Mouse (Mus musculus): ENCODE data around the gene Padi6. TPM values are rescaled to one million over a fixed set of nuclear protein-coding genes. Genes with fewer than 3 reads are reported as not detected.

Padi6 gene
- 0.72 and 1.1 TPM in 2 replicates for polyA plus RNA-seq (2012; rRNA removed)

GRCm38 (mm10) chr4:140742543-140742942 lies at the start of gene Padi6:
Padi6 (minus strand) TSS chr4:140742643.
- Histone ChIP-seq H3K4me1 (ENCODE audit: control insufficient read depth, insufficient read depth, low read length) (peaks cover 6% of the 10 kb centered on the region), H3K27ac (ENCODE audit: insufficient read depth, low read length) (no peak within 1 kb of the TSS), H3K4me3 (ENCODE audit: insufficient read depth, low read length) (no peak within 1 kb of the TSS)
- TF ChIP-seq POLR2A (IDR thresholded peaks at IDR 0.05; ENCODE audit: extremely low read depth, insufficient read depth, low read length), result no peak

- Histone ChIP-seq H3K4me1 (ENCODE audit: control insufficient read depth, insufficient read depth, low read length) (no peaks in the 10 kb centered on the region), H3K4me3 (ENCODE audit: insufficient read depth, low read length) (no peak overlapping the region), H3K27ac (ENCODE audit: insufficient read depth, low read length) (no peak overlapping the region)
- no peak for TF ChIP-seq POLR2A (IDR thresholded peaks at IDR 0.05; ENCODE audit: extremely low read depth, insufficient read depth, low read length)
- TF ChIP-seq CTCF (IDR thresholded peaks at IDR 0.05; ENCODE audit: extremely low read depth, insufficient read depth, low read length), result no peak
Observed at GRCm38 (mm10) chr4:140791071-140791470, 48.6 kb upstream of the Padi6 start.

DNA sequence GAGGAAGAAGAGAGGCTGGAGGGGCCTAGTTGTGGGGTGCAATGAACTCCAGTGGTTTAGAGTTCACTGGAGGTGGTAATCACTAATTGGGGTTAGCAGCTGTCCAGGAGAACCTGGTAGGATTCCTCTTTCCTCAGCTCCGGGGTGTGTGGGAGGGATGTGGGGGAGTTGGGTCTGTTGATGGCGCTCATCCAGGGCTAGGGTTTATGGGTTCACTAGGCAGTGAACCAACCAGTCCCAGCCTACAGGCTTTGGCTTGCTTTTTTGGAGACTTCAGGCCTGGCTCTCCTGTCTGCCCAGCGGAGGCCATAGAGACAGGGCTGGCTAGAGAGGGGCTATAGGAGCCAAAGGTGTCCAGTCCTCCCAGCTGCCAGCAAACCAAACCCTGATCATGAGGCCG lies 47.5 kb upstream of the Padi6 start:
- no peak overlapping the region for H3K4me3 ChIP-seq (ENCODE audit: insufficient read depth, low read length)
- no peaks in the 10 kb centered on the region for H3K4me1 ChIP-seq (ENCODE audit: control insufficient read depth, insufficient read depth, low read length)
- no peak for TF ChIP-seq POLR2A (IDR thresholded peaks at IDR 0.05; ENCODE audit: extremely low read depth, insufficient read depth, low read length)
- TF ChIP-seq CTCF (IDR thresholded peaks at IDR 0.05; ENCODE audit: extremely low read depth, insufficient read depth, low read length), result no peak
- H3K27ac ChIP-seq (ENCODE audit: insufficient read depth, low read length), result no peak overlapping the region

- Histone ChIP-seq H3K27ac (ENCODE audit: insufficient read depth, low read length) (no peak overlapping the region), H3K4me1 (ENCODE audit: control insufficient read depth, insufficient read depth, low read length) (no peaks in the 10 kb centered on the region), H3K4me3 (ENCODE audit: insufficient read depth, low read length) (no peak overlapping the region)
- TF ChIP-seq CTCF (IDR thresholded peaks at IDR 0.05; ENCODE audit: extremely low read depth, insufficient read depth, low read length), result peak; percentile 74
- no peak for TF ChIP-seq POLR2A (IDR thresholded peaks at IDR 0.05; ENCODE audit: extremely low read depth, insufficient read depth, low read length)
Observed at GRCm38 (mm10) chr4:140788983-140789382, 46.5 kb upstream of the Padi6 start.

DNA sequence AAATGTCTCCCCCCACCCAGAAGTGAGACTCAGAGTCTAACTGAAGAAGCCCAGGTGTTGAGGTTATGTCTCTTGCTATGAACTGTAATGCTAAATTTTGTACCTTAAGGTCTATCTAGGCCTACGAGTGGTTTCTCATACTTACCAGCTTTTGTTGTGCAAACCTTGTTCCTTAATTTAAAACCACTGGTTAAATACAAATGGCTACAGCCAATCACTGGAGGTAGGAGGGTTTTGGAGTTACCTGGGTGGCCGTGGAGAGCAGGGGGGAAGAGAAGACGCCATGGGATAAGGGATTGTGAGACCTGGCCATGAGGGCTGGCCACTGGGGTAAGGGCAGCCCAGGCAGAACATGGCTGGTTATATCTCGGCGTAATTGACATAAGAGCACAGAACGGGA lies 45.8 kb upstream of the Padi6 start:
- TF ChIP-seq CTCF (IDR thresholded peaks at IDR 0.05; ENCODE audit: extremely low read depth, insufficient read depth, low read length) (no peak), POLR2A (IDR thresholded peaks at IDR 0.05; ENCODE audit: extremely low read depth, insufficient read depth, low read length) (no peak)
- Histone ChIP-seq H3K4me1 (ENCODE audit: control insufficient read depth, insufficient read depth, low read length) (no peaks in the 10 kb centered on the region), H3K27ac (ENCODE audit: insufficient read depth, low read length) (no peak overlapping the region), H3K4me3 (ENCODE audit: insufficient read depth, low read length) (no peak overlapping the region)

GRCm38 (mm10) chr4:140787414-140787813 lies 45.0 kb upstream of the Padi6 start:
- no peak overlapping the region for H3K4me3 ChIP-seq (ENCODE audit: insufficient read depth, low read length)
- TF ChIP-seq POLR2A (IDR thresholded peaks at IDR 0.05; ENCODE audit: extremely low read depth, insufficient read depth, low read length), result no peak
- H3K4me1 ChIP-seq (ENCODE audit: control insufficient read depth, insufficient read depth, low read length), result no peaks in the 10 kb centered on the region
- H3K27ac ChIP-seq (ENCODE audit: insufficient read depth, low read length), result no peak overlapping the region

DNA sequence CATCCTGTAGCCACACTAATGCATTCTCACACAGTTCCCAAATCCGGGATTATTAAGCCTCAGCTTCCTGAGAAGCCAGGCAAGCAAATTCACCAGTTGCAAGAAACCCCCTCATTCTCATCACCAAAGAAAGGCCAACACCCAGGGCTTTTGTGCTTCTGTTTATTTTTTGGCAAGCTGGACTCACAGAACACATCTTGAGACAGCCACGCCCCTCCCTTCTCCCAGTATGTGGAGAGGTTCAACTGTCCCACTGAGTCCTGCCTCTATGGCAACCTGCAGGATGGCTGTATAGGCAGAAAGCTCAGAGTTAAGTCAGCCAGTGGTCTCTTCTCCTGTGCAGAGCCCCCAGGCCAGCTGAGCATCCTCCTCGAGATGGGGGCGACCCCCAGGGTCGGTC lies 42.8 kb upstream of the Padi6 start:
- no peak overlapping the region for H3K27ac ChIP-seq (ENCODE audit: insufficient read depth, low read length)
- no peak overlapping the region for H3K4me3 ChIP-seq (ENCODE audit: insufficient read depth, low read length)
- TF ChIP-seq POLR2A (IDR thresholded peaks at IDR 0.05; ENCODE audit: extremely low read depth, insufficient read depth, low read length) (no peak), CTCF (IDR thresholded peaks at IDR 0.05; ENCODE audit: extremely low read depth, insufficient read depth, low read length) (no peak)
- no peaks in the 10 kb centered on the region for H3K4me1 ChIP-seq (ENCODE audit: control insufficient read depth, insufficient read depth, low read length)

GRCm38 (mm10) chr4:140784292-140784945 lies 42.0 kb upstream of the Padi6 start:
- Histone ChIP-seq H3K27ac (ENCODE audit: insufficient read depth, low read length) (no peak overlapping the region), H3K4me1 (ENCODE audit: control insufficient read depth, insufficient read depth, low read length) (no peaks in the 10 kb centered on the region), H3K4me3 (ENCODE audit: insufficient read depth, low read length) (no peak overlapping the region)
- TF ChIP-seq CTCF (IDR thresholded peaks at IDR 0.05; ENCODE audit: extremely low read depth, insufficient read depth, low read length) (no peak), POLR2A (IDR thresholded peaks at IDR 0.05; ENCODE audit: extremely low read depth, insufficient read depth, low read length) (no peak)

DNA sequence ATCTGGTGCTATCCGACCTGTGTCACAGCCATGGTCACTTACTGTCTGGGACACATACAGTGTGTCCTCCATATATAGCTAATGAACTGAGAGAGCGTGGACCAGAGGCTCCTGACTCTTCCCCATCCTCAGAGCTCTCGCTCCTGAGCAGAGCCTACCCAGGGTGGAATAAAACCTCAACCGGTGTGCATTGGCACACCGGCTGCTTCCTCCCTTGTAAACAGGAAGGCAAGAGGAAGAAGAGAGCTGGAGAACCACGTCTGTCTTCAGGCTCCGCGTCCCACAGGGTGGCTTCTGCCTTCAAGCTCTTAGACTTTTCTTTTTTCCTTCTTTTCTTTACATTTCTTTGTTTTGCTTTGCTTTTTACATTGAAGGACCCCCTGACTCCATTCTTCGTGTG lies 40.4 kb upstream of the Padi6 start:
- no peak for TF ChIP-seq POLR2A (IDR thresholded peaks at IDR 0.05; ENCODE audit: extremely low read depth, insufficient read depth, low read length)
- no peak for TF ChIP-seq CTCF (IDR thresholded peaks at IDR 0.05; ENCODE audit: extremely low read depth, insufficient read depth, low read length)
- H3K27ac ChIP-seq (ENCODE audit: insufficient read depth, low read length), result no peak overlapping the region
- no peak overlapping the region for H3K4me3 ChIP-seq (ENCODE audit: insufficient read depth, low read length)
- no peaks in the 10 kb centered on the region for H3K4me1 ChIP-seq (ENCODE audit: control insufficient read depth, insufficient read depth, low read length)

DNA sequence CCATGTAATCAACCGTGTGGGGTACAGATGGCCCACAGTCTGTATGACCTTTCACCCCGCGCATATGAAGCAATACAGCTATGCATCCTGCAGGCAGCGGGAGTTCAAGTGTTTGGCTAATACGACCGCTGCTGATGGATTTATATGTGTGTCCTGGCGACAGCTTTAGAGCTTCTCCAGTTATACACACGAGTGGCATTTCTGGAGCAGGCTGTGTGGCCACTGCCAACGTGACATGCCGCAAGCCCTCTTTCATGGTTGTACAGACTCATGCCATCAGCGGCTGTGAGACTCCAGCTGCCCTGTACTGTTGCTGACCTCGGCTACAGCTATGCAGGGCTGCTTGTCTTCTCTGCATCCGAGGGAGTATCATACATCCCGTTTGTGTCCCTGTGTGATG lies 38.1 kb upstream of the Padi6 start:
- no peak for TF ChIP-seq POLR2A (IDR thresholded peaks at IDR 0.05; ENCODE audit: extremely low read depth, insufficient read depth, low read length)
- TF ChIP-seq CTCF (IDR thresholded peaks at IDR 0.05; ENCODE audit: extremely low read depth, insufficient read depth, low read length), result no peak
- Histone ChIP-seq H3K4me3 (ENCODE audit: insufficient read depth, low read length) (no peak overlapping the region), H3K4me1 (ENCODE audit: control insufficient read depth, insufficient read depth, low read length) (no peaks in the 10 kb centered on the region), H3K27ac (ENCODE audit: insufficient read depth, low read length) (no peak overlapping the region)
